Mouse (Mus musculus): ENCODE results near the gene Cdk2ap1. TPM values are rescaled to one million over a fixed set of nuclear protein-coding genes. Genes with fewer than 3 reads are reported as not detected.
"Not testable (repeated sequence)": the region's sequence is repeated elsewhere in the genome, so short reads cannot be mapped to it uniquely, and the experiment has no call there.

The Cdk2ap1 gene
- polyA plus RNA-seq, 1 experiment = 125 TPM

DNA sequence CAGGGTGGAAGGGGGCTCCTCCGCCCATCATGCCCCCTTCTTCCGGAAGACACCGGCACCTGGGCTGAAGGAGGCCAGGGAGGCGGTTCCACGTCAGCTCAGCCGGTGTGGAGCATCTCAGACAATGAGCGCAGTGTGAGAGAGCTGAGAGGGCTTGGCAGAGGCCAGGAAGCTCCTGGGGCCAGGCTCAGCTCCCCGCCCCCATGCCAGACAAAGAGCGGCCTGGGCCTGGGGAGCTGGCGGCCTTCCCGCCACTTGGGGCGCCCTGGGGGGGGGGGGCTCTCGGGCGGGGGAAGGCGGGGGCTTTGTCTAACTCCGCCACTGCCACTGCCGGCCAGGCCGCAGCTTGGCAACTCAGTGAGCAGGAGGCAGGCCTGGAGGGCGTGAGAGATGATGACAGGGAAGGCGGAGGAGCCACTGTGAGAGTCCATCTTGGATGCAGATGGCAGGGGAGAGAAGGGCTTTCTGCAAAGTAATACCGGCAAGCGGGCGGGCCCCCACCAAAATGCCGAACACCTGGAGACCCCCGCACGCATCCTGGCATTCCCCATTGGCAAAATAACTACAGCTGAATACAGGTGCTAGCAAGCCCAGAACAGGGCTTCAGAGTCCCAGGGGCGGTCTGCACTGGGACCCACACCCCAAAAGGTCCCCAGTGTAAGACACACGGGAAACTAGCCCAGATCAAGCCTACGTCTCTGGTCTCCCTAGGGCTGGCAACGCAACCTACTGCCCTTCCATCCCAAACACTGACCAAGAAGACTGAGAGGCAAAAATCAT is 10.6 kb downstream of the Cdk2ap1 start:
- peaks cover 51% of the 10 kb centered on the region for H3K4me1 ChIP-seq
- no peaks in the 10 kb centered on the region for H3K27me3 ChIP-seq (replicated peaks)
- TF ChIP-seq FLI1 (IDR thresholded peaks at IDR 0.05; ENCODE audit: low read length) = no peak
- no peak for TF ChIP-seq GATA1 (IDR thresholded peaks at IDR 0.05; ENCODE audit: borderline replicate concordance, low read length)
- no peaks in the 10 kb centered on the region for H3K9me3 ChIP-seq
- H3K36me3 ChIP-seq (replicated peaks; ENCODE audit: low read length) = peaks cover 24% of the 10 kb centered on the region
- H3K4me3 ChIP-seq (replicated peaks) = peak overlapping the region; percentile 94

DNA sequence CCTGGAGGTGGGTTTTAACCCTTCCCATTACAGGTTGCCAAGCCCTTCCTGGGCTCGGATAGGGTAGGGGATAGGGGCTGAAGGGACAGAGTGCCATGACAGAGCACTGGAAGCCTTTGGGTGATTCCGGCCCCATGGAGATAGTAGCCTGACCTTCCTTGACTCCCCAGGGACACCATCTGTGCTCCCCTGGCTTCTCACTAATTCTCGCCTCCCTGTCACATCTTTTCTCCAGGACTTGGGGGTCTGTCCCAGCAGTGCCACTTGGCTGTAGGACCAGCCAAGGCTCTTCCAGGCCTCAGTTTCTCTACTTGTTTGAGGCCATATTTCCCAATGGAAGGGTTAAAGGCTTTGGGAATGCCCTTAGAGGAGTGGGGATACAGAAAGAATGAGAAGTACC is 11.3 kb downstream of the Cdk2ap1 start:
- H3K9me3 ChIP-seq = no peaks in the 10 kb centered on the region
- no peak for TF ChIP-seq FLI1 (IDR thresholded peaks at IDR 0.05; ENCODE audit: low read length)
- peak overlapping the region; percentile 83 for H3K4me3 ChIP-seq (replicated peaks)
- H3K4me1 ChIP-seq = peaks cover 51% of the 10 kb centered on the region
- H3K36me3 ChIP-seq (replicated peaks; ENCODE audit: low read length) = peaks cover 28% of the 10 kb centered on the region
- H3K27me3 ChIP-seq (replicated peaks) = no peaks in the 10 kb centered on the region

DNA sequence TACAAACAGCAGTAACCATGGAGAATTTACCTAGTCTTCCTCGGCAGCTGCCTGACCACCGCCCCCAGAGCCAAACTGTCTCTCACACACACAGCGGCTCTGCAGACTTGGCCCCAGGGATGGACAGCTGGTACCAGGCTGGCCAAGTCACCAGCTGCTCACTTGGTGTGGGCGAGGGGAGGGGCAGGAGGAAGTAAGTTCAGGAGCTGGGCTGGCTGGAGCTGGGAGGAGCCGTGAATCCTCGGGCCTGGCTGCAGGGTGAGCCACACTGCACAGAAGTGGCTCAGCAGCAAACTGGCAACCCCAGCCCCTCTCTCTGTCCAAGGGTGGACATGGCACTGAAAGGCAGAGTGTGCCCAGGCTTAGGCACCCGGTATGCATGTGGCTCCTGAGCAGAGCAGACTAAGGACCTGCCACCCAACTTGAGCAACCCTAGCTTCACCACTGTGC is 11.7 kb downstream of the Cdk2ap1 start:
- Histone ChIP-seq H3K36me3 (replicated peaks; ENCODE audit: low read length) (peaks cover 32% of the 10 kb centered on the region), H3K27me3 (replicated peaks) (no peaks in the 10 kb centered on the region), H3K4me1 (peaks cover 51% of the 10 kb centered on the region), H3K4me3 (replicated peaks) (peak overlapping the region; percentile 78), H3K9me3 (no peaks in the 10 kb centered on the region)
- TF ChIP-seq GATA1 (IDR thresholded peaks at IDR 0.05; ENCODE audit: borderline replicate concordance, low read length) (no peak), FLI1 (IDR thresholded peaks at IDR 0.05; ENCODE audit: low read length) (no peak)

DNA sequence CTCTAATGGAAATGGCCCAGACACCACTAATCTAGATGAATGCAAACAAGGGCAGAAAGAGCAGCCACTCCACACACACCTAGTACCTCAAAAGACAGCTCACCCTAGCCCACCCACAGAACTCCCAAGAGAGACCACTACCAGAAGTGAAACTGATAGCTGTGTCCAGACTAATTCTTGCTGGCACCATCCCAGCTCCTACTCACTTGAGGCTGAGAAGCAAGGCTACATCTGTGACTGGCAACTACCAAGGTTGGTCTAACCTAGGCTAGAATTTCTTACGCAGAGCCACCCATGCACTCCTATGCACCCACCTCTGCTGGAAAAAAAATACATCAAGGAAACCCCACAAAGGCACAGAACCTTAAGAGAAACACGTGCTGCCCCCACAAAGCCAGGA is 12.5 kb downstream of the Cdk2ap1 start:
- Histone ChIP-seq H3K4me1 (peaks cover 51% of the 10 kb centered on the region), H3K4me3 (replicated peaks) (no peak overlapping the region), H3K36me3 (replicated peaks; ENCODE audit: low read length) (peaks cover 35% of the 10 kb centered on the region), H3K27me3 (replicated peaks) (no peaks in the 10 kb centered on the region), H3K9me3 (no peaks in the 10 kb centered on the region)
- TF ChIP-seq GATA1 (IDR thresholded peaks at IDR 0.05; ENCODE audit: borderline replicate concordance, low read length) = no peak
- TF ChIP-seq FLI1 (IDR thresholded peaks at IDR 0.05; ENCODE audit: low read length) = no peak

DNA sequence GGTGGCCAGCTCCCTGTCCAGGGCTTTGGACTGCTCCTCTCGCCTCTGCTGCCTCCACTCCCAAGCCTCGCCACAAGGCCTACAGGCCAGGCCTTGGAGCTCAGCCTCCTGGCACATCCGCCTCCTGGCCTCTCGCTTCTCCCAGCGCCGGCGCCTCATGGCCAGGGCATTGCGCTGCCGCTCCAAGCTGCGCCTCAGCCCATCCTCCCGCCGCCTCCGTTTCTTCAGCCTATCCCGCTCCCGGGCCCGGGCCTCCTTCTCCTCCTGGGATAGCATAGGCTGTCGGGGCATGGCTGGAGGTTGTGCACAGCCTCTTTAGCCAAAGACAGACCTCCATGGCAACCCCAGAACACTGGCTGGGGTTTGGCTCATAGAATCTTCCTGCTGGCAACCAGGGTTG is 13.7 kb downstream of the Cdk2ap1 start:
- no peaks in the 10 kb centered on the region for H3K9me3 ChIP-seq
- H3K27me3 ChIP-seq (replicated peaks) = no peaks in the 10 kb centered on the region
- TF ChIP-seq FLI1 (IDR thresholded peaks at IDR 0.05; ENCODE audit: low read length) (no peak), GATA1 (IDR thresholded peaks at IDR 0.05; ENCODE audit: borderline replicate concordance, low read length) (no peak)
- H3K36me3 ChIP-seq (replicated peaks; ENCODE audit: low read length) = peaks cover 44% of the 10 kb centered on the region
- no peak overlapping the region for H3K4me3 ChIP-seq (replicated peaks)
- H3K4me1 ChIP-seq = peaks cover 54% of the 10 kb centered on the region

DNA sequence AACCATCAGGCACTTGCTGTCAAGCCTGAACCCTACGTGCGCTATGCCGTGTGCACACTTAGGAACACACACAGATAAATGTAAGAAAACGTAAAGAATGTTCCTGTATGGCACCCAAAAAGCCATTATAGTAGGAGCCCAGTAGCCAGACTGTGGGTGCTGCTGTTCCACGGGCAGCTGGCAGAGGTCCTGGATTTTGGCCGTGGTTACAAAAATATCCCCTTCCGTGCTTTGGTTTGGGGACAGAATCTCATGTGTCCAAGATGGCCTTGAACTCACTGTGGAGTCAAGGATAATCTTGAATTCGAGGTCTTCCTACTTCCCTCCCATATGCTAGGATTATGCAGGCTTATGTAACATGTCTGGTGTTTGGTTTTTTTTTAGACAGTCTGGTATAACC is 20.0 kb downstream of the Cdk2ap1 start:
- H3K36me3 ChIP-seq (replicated peaks; ENCODE audit: low read length) = peaks cover 70% of the 10 kb centered on the region
- peaks cover 18% of the 10 kb centered on the region for H3K4me1 ChIP-seq
- H3K27me3 ChIP-seq (replicated peaks) = no peaks in the 10 kb centered on the region
- no peak overlapping the region for H3K4me3 ChIP-seq (replicated peaks)
- no peaks in the 10 kb centered on the region for H3K9me3 ChIP-seq
- TF ChIP-seq FLI1 (IDR thresholded peaks at IDR 0.05; ENCODE audit: low read length) = no peak
- TF ChIP-seq GATA1 (IDR thresholded peaks at IDR 0.05; ENCODE audit: borderline replicate concordance, low read length) = no peak

DNA sequence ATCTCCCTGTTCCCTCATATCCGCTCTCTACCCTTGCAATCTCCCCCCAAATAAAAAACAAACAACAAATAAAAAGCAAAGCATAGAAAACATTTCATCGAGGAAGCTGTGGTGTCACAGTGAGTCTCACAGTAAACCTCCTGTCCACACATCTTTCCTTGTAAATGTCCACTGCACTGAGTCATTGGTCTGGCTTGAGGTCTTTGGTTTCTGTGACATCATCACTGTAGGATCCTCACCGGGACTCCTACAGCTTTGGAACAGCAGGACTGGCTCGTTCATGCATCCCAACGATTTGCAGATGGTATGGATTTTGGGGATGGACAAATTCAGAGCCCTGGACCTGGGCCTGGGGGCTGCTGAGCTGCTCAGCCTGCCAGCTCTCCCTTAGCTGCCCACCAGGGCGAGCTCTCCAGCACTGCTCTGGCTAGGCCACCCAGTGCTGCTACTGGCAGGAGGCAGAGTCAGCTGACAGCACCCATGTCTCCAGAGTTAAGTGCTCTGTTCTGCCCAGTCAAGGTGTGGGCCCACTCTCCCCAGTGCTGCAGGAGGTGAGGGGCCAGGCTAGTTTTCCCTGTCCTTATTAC is 21.0 kb downstream of the Cdk2ap1 start:
- Histone ChIP-seq H3K36me3 (replicated peaks; ENCODE audit: low read length) (peaks cover 79% of the 10 kb centered on the region), H3K4me1 (peaks cover 18% of the 10 kb centered on the region)
- H3K9me3 ChIP-seq; H3K4me3 ChIP-seq (replicated peaks); H3K27me3 ChIP-seq (replicated peaks): not testable (repeated sequence)

DNA sequence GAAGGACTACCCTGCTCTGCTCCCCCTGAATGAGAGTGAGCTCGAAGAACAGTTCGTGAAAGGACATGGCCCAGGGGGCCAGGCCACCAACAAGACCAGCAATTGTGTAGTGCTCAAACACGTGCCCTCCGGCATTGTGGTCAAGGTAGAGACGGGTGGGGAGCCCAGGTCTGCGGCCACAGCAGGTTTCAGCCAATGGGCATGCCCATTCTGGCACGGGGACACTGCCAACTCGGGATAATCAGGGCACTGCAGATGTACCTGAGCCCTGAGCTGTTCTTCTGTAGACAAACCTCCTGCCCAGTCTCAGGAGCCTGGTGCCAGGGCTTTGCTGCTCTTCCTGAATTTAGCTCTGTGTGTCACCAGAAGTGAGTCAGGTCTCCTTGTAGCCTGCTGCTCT is 24.1 kb downstream of the Cdk2ap1 start:
- no peak for TF ChIP-seq FLI1 (IDR thresholded peaks at IDR 0.05; ENCODE audit: low read length)
- TF ChIP-seq GATA1 (IDR thresholded peaks at IDR 0.05; ENCODE audit: borderline replicate concordance, low read length) = no peak
- H3K4me3 ChIP-seq (replicated peaks) = no peak overlapping the region
- no peaks in the 10 kb centered on the region for H3K27me3 ChIP-seq (replicated peaks)
- peaks cover 23% of the 10 kb centered on the region for H3K4me1 ChIP-seq
- H3K36me3 ChIP-seq (replicated peaks; ENCODE audit: low read length) = peaks cover 75% of the 10 kb centered on the region
- no peaks in the 10 kb centered on the region for H3K9me3 ChIP-seq

DNA sequence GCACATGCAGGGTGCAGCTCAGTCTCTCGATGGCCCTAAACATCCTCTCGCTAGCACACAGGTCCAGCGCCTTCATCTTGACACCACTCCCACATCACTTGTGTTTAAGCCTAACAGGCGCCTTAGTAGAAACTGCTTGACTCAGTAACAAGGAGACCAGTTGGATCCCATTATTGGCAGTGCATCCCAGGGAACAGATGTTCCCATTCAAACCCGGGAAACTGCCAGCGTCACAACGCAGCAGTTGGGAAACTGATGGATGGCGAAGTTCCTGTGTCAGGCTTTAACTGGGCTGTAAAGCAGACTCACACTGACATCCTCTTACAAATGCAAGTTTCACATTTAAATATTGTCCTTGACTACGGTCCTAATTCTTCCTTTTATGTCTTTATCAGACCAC is 25.0 kb downstream of the Cdk2ap1 start:
- Histone ChIP-seq H3K36me3 (replicated peaks; ENCODE audit: low read length) (peaks cover 74% of the 10 kb centered on the region), H3K27me3 (replicated peaks) (no peaks in the 10 kb centered on the region), H3K4me1 (peaks cover 28% of the 10 kb centered on the region), H3K9me3 (no peaks in the 10 kb centered on the region), H3K4me3 (replicated peaks) (no peak overlapping the region)
- no peak for TF ChIP-seq FLI1 (IDR thresholded peaks at IDR 0.05; ENCODE audit: low read length)
- TF ChIP-seq GATA1 (IDR thresholded peaks at IDR 0.05; ENCODE audit: borderline replicate concordance, low read length) = no peak

DNA sequence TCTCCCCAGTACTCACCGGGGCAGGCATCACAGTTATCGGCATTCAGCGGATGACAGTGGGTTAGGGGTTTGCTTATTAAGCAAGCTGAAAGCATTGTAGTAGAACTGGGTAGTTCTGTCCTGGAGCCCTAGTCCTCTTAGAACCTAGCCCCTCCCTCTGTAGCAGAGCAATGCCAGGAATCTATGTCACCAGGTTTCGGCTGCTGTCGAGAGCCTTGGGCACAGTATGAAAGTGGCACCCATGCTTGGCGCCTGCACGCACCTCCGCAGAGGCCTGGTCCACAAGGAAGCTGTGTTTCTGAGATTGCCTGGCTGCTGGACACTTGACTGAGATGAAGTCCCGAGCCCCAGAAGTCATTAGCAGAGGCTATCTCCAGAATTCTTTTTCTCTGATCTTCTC is 25.8 kb downstream of the Cdk2ap1 start:
- Histone ChIP-seq H3K4me1 (peaks cover 27% of the 10 kb centered on the region), H3K36me3 (replicated peaks; ENCODE audit: low read length) (peaks cover 73% of the 10 kb centered on the region), H3K27me3 (replicated peaks) (no peaks in the 10 kb centered on the region), H3K4me3 (replicated peaks) (no peak overlapping the region), H3K9me3 (no peaks in the 10 kb centered on the region)
- TF ChIP-seq GATA1 (IDR thresholded peaks at IDR 0.05; ENCODE audit: borderline replicate concordance, low read length) (no peak), FLI1 (IDR thresholded peaks at IDR 0.05; ENCODE audit: low read length) (no peak)
